Mouse (Mus musculus) spleen, adult 10 weeks (tissue): ENCODE measurements around the gene Cartpt. TPM values are rescaled to one million over a fixed set of nuclear protein-coding genes. Genes with fewer than 3 reads are reported as not detected.

Experiments used
- polyA plus RNA-seq: library from polyadenylated mRNA; stranded (reverse); fragments of 350-450 nt; fragmentation: Illumina TruSeq; extraction: RNeasy Lipid Tissue Mini Kit (QIAGEN cat#74804); gene quantifications from one replicate; pipeline ENCODE4 v1.2.3, GENCODE M21; 2015; ENCODE audit warnings: low replicate concordance; ENCODE audit not compliant: insufficient read depth

Cartpt gene
- not detected for polyA plus RNA-seq

GRCm38 (mm10) chr13:99900965-99901364, at the start of gene Cartpt:
Gene Cartpt (minus strand): TSS chr13:99901091.

Other genes starting within 250 kb of the Cartpt start
- 18.3 TPM for gene Mccc2, start 114.5 kb upstream of the Cartpt start, polyA plus RNA-seq
- 44.7 TPM for gene Bdp1, start 203.0 kb upstream of the Cartpt start, polyA plus RNA-seq
- 7.6 TPM for gene Serf1, start 206.9 kb upstream of the Cartpt start, polyA plus RNA-seq
- 43.8 TPM for gene Smn1, start 223.8 kb upstream of the Cartpt start, polyA plus RNA-seq